Mouse (Mus musculus): ENCODE results near the gene Dclk2. TPM values are rescaled to one million over a fixed set of nuclear protein-coding genes. Genes with fewer than 3 reads are reported as not detected.

Gene Dclk2
- polyA plus RNA-seq, 1 experiment from 2014 or later = 14.1 TPM

GRCm38 (mm10) chr3:86818001-86818585 is 102.6 kb downstream of the Dclk2 start:
- no peaks in the 10 kb centered on the region; the same call in 1 of the 2 replicates for H3K27me3 ChIP-seq
- peaks cover 21% of the 10 kb centered on the region for H3K4me1 ChIP-seq
- H3K9ac ChIP-seq = no peak overlapping the region
- ATAC-seq (ENCODE audit: insufficient number of reproducible peaks, insufficient read depth, low FRiP score, low TSS enrichment, low read depth) = no peak
- H3K27ac ChIP-seq = no peak overlapping the region
- H3K36me3 ChIP-seq = 0 out of 2 replicates have a peak, but pooled peaks cover 10% of the 10 kb centered on the region
- no peaks in the 10 kb centered on the region for H3K9me3 ChIP-seq
- H3K4me3 ChIP-seq = no peak overlapping the region
- WGBS = 75% methylated on average over 13 of the region's 13 CpGs
- no peak overlapping the region for H3K4me2 ChIP-seq

GRCm38 (mm10) chr3:86812689-86813088 is 108.0 kb downstream of the Dclk2 start:
- 0 out of 2 replicates have a peak, but pooled peaks have one; percentile 71 for ATAC-seq (ENCODE audit: insufficient number of reproducible peaks, insufficient read depth, low FRiP score, low TSS enrichment, low read depth)

GRCm38 (mm10) chr3:86810908-86811307 is 109.7 kb downstream of the Dclk2 start:
- no peak overlapping the region for H3K27ac ChIP-seq
- H3K4me2 ChIP-seq = no peak overlapping the region
- ATAC-seq (ENCODE audit: insufficient number of reproducible peaks, insufficient read depth, low FRiP score, low TSS enrichment, low read depth) = no peak
- H3K9me3 ChIP-seq = no peaks in the 10 kb centered on the region
- H3K9ac ChIP-seq = no peak overlapping the region
- no peak overlapping the region for H3K4me3 ChIP-seq
- H3K27me3 ChIP-seq = no peaks in the 10 kb centered on the region
- 78% methylated on average over 5 of the region's 5 CpGs for WGBS
- peaks cover 13% of the 10 kb centered on the region for H3K4me1 ChIP-seq
- 0 out of 2 replicates have a peak, but pooled peaks cover 8% of the 10 kb centered on the region for H3K36me3 ChIP-seq

More at GRCm38 (mm10) chr3:86812689-86813088, 108.0 kb downstream of the Dclk2 start:
- H3K9ac ChIP-seq = no peak overlapping the region
- H3K4me2 ChIP-seq = no peak overlapping the region
- H3K9me3 ChIP-seq = no peaks in the 10 kb centered on the region
- H3K27ac ChIP-seq = no peak overlapping the region
- H3K4me1 ChIP-seq = peaks cover 14% of the 10 kb centered on the region
- H3K4me3 ChIP-seq = no peak overlapping the region
- 19% methylated on average over 3 of the region's 3 CpGs for WGBS
- H3K36me3 ChIP-seq = 0 out of 2 replicates have a peak, but pooled peaks cover 8% of the 10 kb centered on the region
- no peaks in the 10 kb centered on the region for H3K27me3 ChIP-seq

- no peak for ATAC-seq (ENCODE audit: insufficient number of reproducible peaks, insufficient read depth, low FRiP score, low TSS enrichment, low read depth)
- Histone ChIP-seq H3K27me3 (no peaks in the 10 kb centered on the region), H3K4me2 (no peak overlapping the region), H3K9me3 (no peaks in the 10 kb centered on the region), H3K9ac (no peak overlapping the region), H3K27ac (0 out of 2 replicates have a peak overlapping the region, but pooled peaks have one; percentile 33), H3K36me3 (0 out of 2 replicates have a peak, but pooled peaks cover 7% of the 10 kb centered on the region), H3K4me3 (no peak overlapping the region), H3K4me1 (peaks cover 13% of the 10 kb centered on the region)
- WGBS = 30% methylated on average over 2 of the region's 2 CpGs
Measured at GRCm38 (mm10) chr3:86809646-86810045, 111.0 kb downstream of the Dclk2 start.

- Histone ChIP-seq H3K4me1 (peaks cover 13% of the 10 kb centered on the region), H3K27ac (no peak overlapping the region), H3K36me3 (0 out of 2 replicates have a peak, but pooled peaks cover 5% of the 10 kb centered on the region), H3K4me2 (no peak overlapping the region), H3K9me3 (no peaks in the 10 kb centered on the region), H3K9ac (no peak overlapping the region), H3K27me3 (no peaks in the 10 kb centered on the region), H3K4me3 (no peak overlapping the region)
- no peak for ATAC-seq (ENCODE audit: insufficient number of reproducible peaks, insufficient read depth, low FRiP score, low TSS enrichment, low read depth)
- 73% methylated on average over 9 of the region's 9 CpGs for WGBS
Measured at GRCm38 (mm10) chr3:86809199-86809598, 111.5 kb downstream of the Dclk2 start.

- H3K27ac ChIP-seq = no peak overlapping the region
- H3K27me3 ChIP-seq = no peaks in the 10 kb centered on the region
- H3K4me3 ChIP-seq = no peak overlapping the region
- no peak overlapping the region for H3K9ac ChIP-seq
- 79% methylated on average over 14 of the region's 14 CpGs for WGBS
- H3K36me3 ChIP-seq = 0 out of 2 replicates have a peak, but pooled peaks cover 5% of the 10 kb centered on the region
- H3K4me1 ChIP-seq = peaks cover 17% of the 10 kb centered on the region
- no peak overlapping the region for H3K4me2 ChIP-seq
- no peaks in the 10 kb centered on the region for H3K9me3 ChIP-seq
- no peak for ATAC-seq (ENCODE audit: insufficient number of reproducible peaks, insufficient read depth, low FRiP score, low TSS enrichment, low read depth)
Measured at GRCm38 (mm10) chr3:86807750-86808467, 112.7 kb downstream of the Dclk2 start.

- 0 out of 2 replicates have a peak, but pooled peaks cover 5% of the 10 kb centered on the region for H3K36me3 ChIP-seq
- no peaks in the 10 kb centered on the region for H3K27me3 ChIP-seq
- no peak overlapping the region for H3K9ac ChIP-seq
- H3K4me3 ChIP-seq = no peak overlapping the region
- ATAC-seq (ENCODE audit: insufficient number of reproducible peaks, insufficient read depth, low FRiP score, low TSS enrichment, low read depth) = no peak
- H3K9me3 ChIP-seq = no peaks in the 10 kb centered on the region
- H3K4me1 ChIP-seq = peaks cover 22% of the 10 kb centered on the region
- 90% methylated on average over 9 of the region's 9 CpGs for WGBS
- no peak overlapping the region for H3K4me2 ChIP-seq
- H3K27ac ChIP-seq = no peak overlapping the region
Measured at GRCm38 (mm10) chr3:86806834-86807233, 113.8 kb downstream of the Dclk2 start.

- 89% methylated on average over 9 of the region's 9 CpGs for WGBS
- Histone ChIP-seq H3K27me3 (no peaks in the 10 kb centered on the region), H3K4me2 (no peak overlapping the region), H3K4me1 (peaks cover 37% of the 10 kb centered on the region), H3K27ac (no peak overlapping the region), H3K9ac (no peak overlapping the region), H3K4me3 (no peak overlapping the region), H3K9me3 (no peaks in the 10 kb centered on the region), H3K36me3 (0 out of 2 replicates have a peak, but pooled peaks cover 5% of the 10 kb centered on the region)
- ATAC-seq (ENCODE audit: insufficient number of reproducible peaks, insufficient read depth, low FRiP score, low TSS enrichment, low read depth) = no peak
Measured at GRCm38 (mm10) chr3:86804265-86804664, 116.4 kb downstream of the Dclk2 start.

GRCm38 (mm10) chr3:86802825-86803224 is 117.8 kb downstream of the Dclk2 start:
- Histone ChIP-seq H3K4me2 (no peak overlapping the region), H3K9me3 (no peaks in the 10 kb centered on the region), H3K27me3 (no peaks in the 10 kb centered on the region), H3K27ac (no peak overlapping the region), H3K36me3 (peaks cover 8% of the 10 kb centered on the region; the same call in 1 of the 2 replicates), H3K9ac (no peak overlapping the region), H3K4me3 (no peak overlapping the region), H3K4me1 (peaks cover 32% of the 10 kb centered on the region)
- no peak for ATAC-seq (ENCODE audit: insufficient number of reproducible peaks, insufficient read depth, low FRiP score, low TSS enrichment, low read depth)
- 80% methylated on average over 8 of the region's 8 CpGs for WGBS

GRCm38 (mm10) chr3:86800841-86801240 is 119.8 kb downstream of the Dclk2 start:
- H3K4me1 ChIP-seq = peaks cover 32% of the 10 kb centered on the region
- ATAC-seq (ENCODE audit: insufficient number of reproducible peaks, insufficient read depth, low FRiP score, low TSS enrichment, low read depth) = no peak
- no peaks in the 10 kb centered on the region for H3K9me3 ChIP-seq
- peaks cover 11% of the 10 kb centered on the region; the same call in 1 of the 2 replicates for H3K36me3 ChIP-seq
- H3K4me3 ChIP-seq = no peak overlapping the region
- 79% methylated on average over 8 of the region's 8 CpGs for WGBS
- no peak overlapping the region for H3K9ac ChIP-seq
- H3K27ac ChIP-seq = no peak overlapping the region
- H3K4me2 ChIP-seq = no peak overlapping the region
- H3K27me3 ChIP-seq = no peaks in the 10 kb centered on the region

- WGBS = 91% methylated on average over 9 of the region's 9 CpGs
- Histone ChIP-seq H3K4me2 (no peak overlapping the region), H3K27me3 (no peaks in the 10 kb centered on the region), H3K36me3 (peaks cover 6% of the 10 kb centered on the region; the same call in 1 of the 2 replicates), H3K9me3 (no peaks in the 10 kb centered on the region), H3K9ac (no peak overlapping the region), H3K27ac (no peak overlapping the region), H3K4me3 (no peak overlapping the region), H3K4me1 (peaks cover 43% of the 10 kb centered on the region)
- no peak for ATAC-seq (ENCODE audit: insufficient number of reproducible peaks, insufficient read depth, low FRiP score, low TSS enrichment, low read depth)
Measured at GRCm38 (mm10) chr3:86799041-86799440, 121.6 kb downstream of the Dclk2 start.

Data from embryonic facial prominence, embryonic 13.5 days (tissue).